Mouse (Mus musculus): ENCODE measurements around the gene Vps16. TPM values are rescaled to one million over a fixed set of nuclear protein-coding genes. Genes with fewer than 3 reads are reported as not detected.

The Vps16 gene
- polyA plus RNA-seq, 1 experiment: 55.8 TPM

- H3K27ac ChIP-seq (ENCODE audit: control insufficient read depth, insufficient read depth, low read depth, low read length): no peak overlapping the region
- H3K4me1 ChIP-seq (ENCODE audit: control insufficient read depth, insufficient read depth, low read length): no peaks in the 10 kb centered on the region
- no peak for TF ChIP-seq POLR2A (IDR thresholded peaks at IDR 0.05; ENCODE audit: control insufficient read depth, low read depth, low read length)
- H3K36me3 ChIP-seq (ENCODE audit: control insufficient read depth, insufficient read depth, low read length): no peaks in the 10 kb centered on the region
- H3K4me3 ChIP-seq (ENCODE audit: control insufficient read depth, low read depth, low read length): no peak overlapping the region
- no peaks in the 10 kb centered on the region for H3K27me3 ChIP-seq (ENCODE audit: control insufficient read depth, insufficient read depth, low read length)
Observed at GRCm38 (mm10) chr2:130482177-130482576, 58.0 kb downstream of the Vps16 start.

GRCm38 (mm10) chr2:130482700-130483099 is 58.6 kb downstream of the Vps16 start:
- no peak for TF ChIP-seq POLR2A (IDR thresholded peaks at IDR 0.05; ENCODE audit: control insufficient read depth, low read depth, low read length)
- TF ChIP-seq CTCF (IDR thresholded peaks at IDR 0.05; ENCODE audit: control insufficient read depth, insufficient read depth, insufficient replicate concordance, low read depth, low read length): no peak
- Histone ChIP-seq H3K4me3 (ENCODE audit: control insufficient read depth, low read depth, low read length) (no peak overlapping the region), H3K27me3 (ENCODE audit: control insufficient read depth, insufficient read depth, low read length) (no peaks in the 10 kb centered on the region), H3K4me1 (ENCODE audit: control insufficient read depth, insufficient read depth, low read length) (no peaks in the 10 kb centered on the region), H3K36me3 (ENCODE audit: control insufficient read depth, insufficient read depth, low read length) (no peaks in the 10 kb centered on the region), H3K27ac (ENCODE audit: control insufficient read depth, insufficient read depth, low read depth, low read length) (no peak overlapping the region)

- TF ChIP-seq CTCF (IDR thresholded peaks at IDR 0.05; ENCODE audit: control insufficient read depth, insufficient read depth, insufficient replicate concordance, low read depth, low read length) (no peak), POLR2A (IDR thresholded peaks at IDR 0.05; ENCODE audit: control insufficient read depth, low read depth, low read length) (no peak)
- H3K27me3 ChIP-seq (ENCODE audit: control insufficient read depth, insufficient read depth, low read length): no peaks in the 10 kb centered on the region
- no peak overlapping the region for H3K27ac ChIP-seq (ENCODE audit: control insufficient read depth, insufficient read depth, low read depth, low read length)
- H3K4me1 ChIP-seq (ENCODE audit: control insufficient read depth, insufficient read depth, low read length): no peaks in the 10 kb centered on the region
- no peaks in the 10 kb centered on the region for H3K36me3 ChIP-seq (ENCODE audit: control insufficient read depth, insufficient read depth, low read length)
- no peak overlapping the region for H3K4me3 ChIP-seq (ENCODE audit: control insufficient read depth, low read depth, low read length)
Observed at GRCm38 (mm10) chr2:130484206-130484605, 60.1 kb downstream of the Vps16 start.

GRCm38 (mm10) chr2:130488002-130488401 is 63.9 kb downstream of the Vps16 start:
- no peaks in the 10 kb centered on the region for H3K4me1 ChIP-seq (ENCODE audit: control insufficient read depth, insufficient read depth, low read length)
- H3K27ac ChIP-seq (ENCODE audit: control insufficient read depth, insufficient read depth, low read depth, low read length): no peak overlapping the region
- TF ChIP-seq CTCF (IDR thresholded peaks at IDR 0.05; ENCODE audit: control insufficient read depth, insufficient read depth, insufficient replicate concordance, low read depth, low read length): no peak
- no peak for TF ChIP-seq POLR2A (IDR thresholded peaks at IDR 0.05; ENCODE audit: control insufficient read depth, low read depth, low read length)
- no peaks in the 10 kb centered on the region for H3K36me3 ChIP-seq (ENCODE audit: control insufficient read depth, insufficient read depth, low read length)
- H3K27me3 ChIP-seq (ENCODE audit: control insufficient read depth, insufficient read depth, low read length): no peaks in the 10 kb centered on the region
- no peak overlapping the region for H3K4me3 ChIP-seq (ENCODE audit: control insufficient read depth, low read depth, low read length)

GRCm38 (mm10) chr2:130488600-130488999 is 64.5 kb downstream of the Vps16 start:
- Histone ChIP-seq H3K4me1 (ENCODE audit: control insufficient read depth, insufficient read depth, low read length) (no peaks in the 10 kb centered on the region), H3K36me3 (ENCODE audit: control insufficient read depth, insufficient read depth, low read length) (no peaks in the 10 kb centered on the region), H3K4me3 (ENCODE audit: control insufficient read depth, low read depth, low read length) (no peak overlapping the region), H3K27me3 (ENCODE audit: control insufficient read depth, insufficient read depth, low read length) (no peaks in the 10 kb centered on the region), H3K27ac (ENCODE audit: control insufficient read depth, insufficient read depth, low read depth, low read length) (no peak overlapping the region)
- TF ChIP-seq CTCF (IDR thresholded peaks at IDR 0.05; ENCODE audit: control insufficient read depth, insufficient read depth, insufficient replicate concordance, low read depth, low read length) (no peak), POLR2A (IDR thresholded peaks at IDR 0.05; ENCODE audit: control insufficient read depth, low read depth, low read length) (no peak)

- Histone ChIP-seq H3K36me3 (ENCODE audit: control insufficient read depth, insufficient read depth, low read length) (no peaks in the 10 kb centered on the region), H3K4me3 (ENCODE audit: control insufficient read depth, low read depth, low read length) (no peak overlapping the region), H3K4me1 (ENCODE audit: control insufficient read depth, insufficient read depth, low read length) (peaks cover 1% of the 10 kb centered on the region; the same call in 1 of the 2 replicates), H3K27me3 (ENCODE audit: control insufficient read depth, insufficient read depth, low read length) (no peaks in the 10 kb centered on the region), H3K27ac (ENCODE audit: control insufficient read depth, insufficient read depth, low read depth, low read length) (no peak overlapping the region)
- TF ChIP-seq CTCF (IDR thresholded peaks at IDR 0.05; ENCODE audit: control insufficient read depth, insufficient read depth, insufficient replicate concordance, low read depth, low read length) (no peak), POLR2A (IDR thresholded peaks at IDR 0.05; ENCODE audit: control insufficient read depth, low read depth, low read length) (no peak)
Observed at GRCm38 (mm10) chr2:130491162-130491561, 67.0 kb downstream of the Vps16 start.

- TF ChIP-seq POLR2A (IDR thresholded peaks at IDR 0.05; ENCODE audit: control insufficient read depth, low read depth, low read length) (no peak), CTCF (IDR thresholded peaks at IDR 0.05; ENCODE audit: control insufficient read depth, insufficient read depth, insufficient replicate concordance, low read depth, low read length) (no peak)
- Histone ChIP-seq H3K36me3 (ENCODE audit: control insufficient read depth, insufficient read depth, low read length) (no peaks in the 10 kb centered on the region), H3K27ac (ENCODE audit: control insufficient read depth, insufficient read depth, low read depth, low read length) (no peak overlapping the region), H3K4me1 (ENCODE audit: control insufficient read depth, insufficient read depth, low read length) (peaks cover 2% of the 10 kb centered on the region; the same call in 1 of the 2 replicates), H3K27me3 (ENCODE audit: control insufficient read depth, insufficient read depth, low read length) (no peaks in the 10 kb centered on the region), H3K4me3 (ENCODE audit: control insufficient read depth, low read depth, low read length) (no peak overlapping the region)
Observed at GRCm38 (mm10) chr2:130491587-130491986, 67.4 kb downstream of the Vps16 start.

Other genes starting within 250 kb of the Vps16 start
- gene Snrpb, start 244.9 kb upstream of the Vps16 start, polyA plus RNA-seq (2012; rRNA removed): 102 and 117 TPM in 2 replicates
- 0.07 and 0.19 TPM in 2 replicates for gene Tmc2, start 229.1 kb upstream of the Vps16 start, polyA plus RNA-seq (2012; rRNA removed)
- 20.4 and 24.6 TPM in 2 replicates for gene Nop56, start 149.9 kb upstream of the Vps16 start, polyA plus RNA-seq (2012; rRNA removed)
- 148 and 153 TPM in 2 replicates for gene Idh3b, start 139.8 kb upstream of the Vps16 start, polyA plus RNA-seq (2012; rRNA removed)
- gene Ebf4, start 129.2 kb upstream of the Vps16 start, polyA plus RNA-seq (2012; rRNA removed): 1.9 and 2.4 TPM in 2 replicates
- gene Cpxm1, start 26.8 kb upstream of the Vps16 start, polyA plus RNA-seq (2012; rRNA removed): 73.4 and 89.5 TPM in 2 replicates
- gene Gm28372, start 19.1 kb upstream of the Vps16 start, polyA plus RNA-seq (2012; rRNA removed): 0.57 and 0.99 TPM in 2 replicates
- gene 1700020A23Rik, start 19.1 kb upstream of the Vps16 start, polyA plus RNA-seq (2012; rRNA removed): 316 and 321 TPM in 2 replicates
- gene Tmem239, start 17.9 kb upstream of the Vps16 start, polyA plus RNA-seq (2012; rRNA removed): 251 and 255 TPM in 2 replicates
- gene Pced1a, start 362 bp downstream of the Vps16 start, polyA plus RNA-seq (2012; rRNA removed): 46.3 and 48.0 TPM in 2 replicates
- 11.0 and 11.6 TPM in 2 replicates for gene Ptpra, start 25.9 kb downstream of the Vps16 start, polyA plus RNA-seq (2012; rRNA removed)
- gene Mrps26, start 139.4 kb downstream of the Vps16 start, polyA plus RNA-seq (2012; rRNA removed): 22.4 and 30.2 TPM in 2 replicates
- gene Oxt, start 151.8 kb downstream of the Vps16 start, polyA plus RNA-seq (2012; rRNA removed): not detected in 2 replicates
- not detected in 2 replicates for gene Avp, start 158.2 kb downstream of the Vps16 start, polyA plus RNA-seq (2012; rRNA removed)
- gene Fastkd5, start 205.7 kb downstream of the Vps16 start, polyA plus RNA-seq (2012; rRNA removed): 1.2 and 1.6 TPM in 2 replicates
- 7.7 and 8.0 TPM in 2 replicates for gene Ubox5, start 205.7 kb downstream of the Vps16 start, polyA plus RNA-seq (2012; rRNA removed)
- gene Lzts3, start 218.5 kb downstream of the Vps16 start, polyA plus RNA-seq (2012; rRNA removed): 3.6 and 4.3 TPM in 2 replicates
- 31.0 and 37.0 TPM in 2 replicates for gene Ddrgk1, start 240.3 kb downstream of the Vps16 start, polyA plus RNA-seq (2012; rRNA removed)
- 26.1 and 26.2 TPM in 2 replicates for gene Itpa, start 243.3 kb downstream of the Vps16 start, polyA plus RNA-seq (2012; rRNA removed)

Data from testis, adult 2 months (tissue).